Mouse (Mus musculus) neural tube, embryonic 14.5 days (tissue): ENCODE results near the gene Meis1. TPM values are rescaled to one million over a fixed set of nuclear protein-coding genes. Genes with fewer than 3 reads are reported as not detected.

Source experiments
- ATAC-seq: fragments of 200-750 bp; cut with Nextera tagmentation; 2 replicates; pipeline ENCODE4 v1.8.0; 2017; ENCODE audit warnings: low read depth, mild to moderate bottlenecking, moderate TSS enrichment, moderate library complexity
- H3K27ac ChIP-seq: fragments of 300-500 bp; sonication (generic); 2 replicates; pipeline ENCODE4 v1.5.1; 2014; ENCODE audit warnings: low read depth, mild to moderate bottlenecking, control low read depth, low read length, moderate library complexity, mixed read lengths
- H3K27me3 ChIP-seq: fragments of 300-500 bp; sonication (generic); 2 replicates; pipeline ENCODE4 v1.6.1; 2014; ENCODE audit warnings: low read length; ENCODE audit not compliant: control insufficient read depth, insufficient read depth
- H3K36me3 ChIP-seq: fragments of 300-500 bp; sonication (generic); 2 replicates; pipeline ENCODE4 v1.6.1; 2014; ENCODE audit warnings: low read length, mixed read lengths; ENCODE audit not compliant: control insufficient read depth, insufficient read depth
- H3K4me1 ChIP-seq: fragments of 300-500 bp; sonication (generic); 2 replicates; pipeline ENCODE4 v1.6.1; 2014; ENCODE audit warnings: low read length; ENCODE audit not compliant: control insufficient read depth, insufficient read depth
- H3K4me2 ChIP-seq: fragments of 300-500 bp; sonication (generic); 2 replicates; pipeline ENCODE4 v1.6.1; 2014; ENCODE audit warnings: mild to moderate bottlenecking, low read depth, low read length, control low read depth
- H3K4me3 ChIP-seq: fragments of 300-500 bp; sonication (generic); 2 replicates; pipeline ENCODE4 v1.5.1; 2014; ENCODE audit warnings: low read depth, low read length, control low read depth, mixed read lengths
- H3K9ac ChIP-seq: fragments of 300-500 bp; sonication (generic); replicated peaks from 2 replicates; pipeline ENCODE4 v1.6.1; 2014; ENCODE audit warnings: low read depth, mild to moderate bottlenecking, control low read depth, low read length, mixed read lengths
- H3K9me3 ChIP-seq: fragments of 300-500 bp; sonication (generic); 2 replicates; pipeline ENCODE4 v1.6.1; 2016; ENCODE audit warnings: low read length; ENCODE audit not compliant: control insufficient read depth
- WGBS: fragments of 180-500 bp; shearing (Covaris S2); extraction: QIAGEN DNeasy Blood & Tissue Kit; methylation state at CpG from one replicate; pipeline ENCODE4 v1.1.7; 2014; 5-methylcytosine and 5-hydroxymethylcytosine counted together
- polyA plus RNA-seq: library from polyadenylated mRNA; unstranded; fragments of >200 nt; fragmentation: Nextera tagmentation; extraction: Ambion mirVana; gene quantifications from 2 replicates; pipeline ENCODE4 v1.2.1, GENCODE M21; 2014

Gene Meis1
- polyA plus RNA-seq, 1 experiment from 2014 or later, result 170 TPM

DNA sequence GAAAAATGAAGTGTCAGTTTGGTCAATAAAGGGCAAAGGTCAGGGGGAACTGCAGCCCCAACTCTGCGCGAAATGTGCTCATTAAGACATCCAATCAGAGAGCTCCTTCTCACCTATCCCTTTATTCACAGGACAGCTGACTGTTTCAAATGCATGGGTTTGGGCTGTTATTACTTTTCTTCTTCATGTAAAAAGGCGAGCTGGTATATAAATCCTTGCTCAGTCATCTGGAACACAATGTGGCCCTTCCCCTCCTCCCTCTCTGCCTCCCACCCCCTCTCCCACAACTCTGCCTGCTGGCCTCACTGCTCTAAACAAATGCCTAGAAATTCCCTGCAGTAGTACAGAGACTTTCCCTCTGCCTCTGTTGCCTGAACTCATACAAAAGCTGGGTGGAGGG lies 36.5 kb downstream of the Meis1 start:
- Histone ChIP-seq H3K4me2 (no peak overlapping the region), H3K4me1 (peaks cover 7% of the 10 kb centered on the region; the same call in 1 of the 2 replicates), H3K27me3 (no peaks in the 10 kb centered on the region), H3K9me3 (no peaks in the 10 kb centered on the region), H3K4me3 (no peak overlapping the region), H3K27ac (no peak overlapping the region), H3K36me3 (peaks cover 17% of the 10 kb centered on the region; the same call in 1 of the 2 replicates), H3K9ac (no peak overlapping the region)
- ATAC-seq, result peak; percentile 28; the same call in 1 of the 2 replicates
- WGBS, result 9% methylated on average over 3 of the region's 3 CpGs

- peaks cover 7% of the 10 kb centered on the region; the same call in 1 of the 2 replicates for H3K4me1 ChIP-seq
- 28% methylated on average over 4 of the region's 4 CpGs for WGBS
- H3K4me3 ChIP-seq, result no peak overlapping the region
These were observed 37.4 kb downstream of the Meis1 start for GRCm38 (mm10) chr11:18981367-18981766.

GRCm38 (mm10) chr11:18980615-18981014 lies 38.2 kb downstream of the Meis1 start:
- H3K4me2 ChIP-seq, result no peak overlapping the region
- H3K27me3 ChIP-seq, result no peaks in the 10 kb centered on the region
- peaks cover 7% of the 10 kb centered on the region; the same call in 1 of the 2 replicates for H3K4me1 ChIP-seq
- 22% methylated on average over 5 of the region's 5 CpGs for WGBS
- H3K9me3 ChIP-seq, result no peaks in the 10 kb centered on the region
- H3K36me3 ChIP-seq, result peaks cover 8% of the 10 kb centered on the region; the same call in 1 of the 2 replicates
- no peak overlapping the region for H3K27ac ChIP-seq
- no peak overlapping the region for H3K9ac ChIP-seq
- no peak for ATAC-seq
- H3K4me3 ChIP-seq, result no peak overlapping the region

More at GRCm38 (mm10) chr11:18981367-18981766, 37.4 kb downstream of the Meis1 start:
- Histone ChIP-seq H3K27ac (no peak overlapping the region), H3K4me2 (no peak overlapping the region), H3K9me3 (no peaks in the 10 kb centered on the region), H3K27me3 (no peaks in the 10 kb centered on the region), H3K36me3 (peaks cover 14% of the 10 kb centered on the region; the same call in 1 of the 2 replicates), H3K9ac (no peak overlapping the region)
- ATAC-seq, result no peak

DNA sequence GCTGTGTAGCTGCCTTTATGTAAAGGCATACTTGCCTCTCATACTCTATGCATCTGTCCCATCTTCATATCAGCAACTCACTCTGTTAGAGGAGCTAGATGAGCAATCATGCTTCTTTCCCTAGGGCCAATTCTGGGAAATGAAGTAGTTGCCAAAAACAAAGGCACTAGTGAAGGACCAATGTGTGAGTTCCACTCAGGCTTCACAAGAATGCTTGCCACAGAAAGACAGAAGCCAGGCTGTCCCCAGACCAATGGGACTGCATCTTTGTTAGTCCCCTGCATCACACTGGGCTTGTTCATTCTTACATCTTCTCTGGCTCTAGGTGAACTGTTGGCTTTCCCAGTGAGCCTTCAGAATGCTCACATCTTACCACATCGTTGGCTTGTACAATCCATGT lies 43.7 kb downstream of the Meis1 start:
- ATAC-seq, result no peak
- Histone ChIP-seq H3K36me3 (peaks cover 8% of the 10 kb centered on the region; the same call in 1 of the 2 replicates), H3K4me3 (no peak overlapping the region), H3K9ac (no peak overlapping the region), H3K4me2 (no peak overlapping the region), H3K27ac (no peak overlapping the region), H3K4me1 (peaks cover 6% of the 10 kb centered on the region; the same call in 1 of the 2 replicates), H3K9me3 (no peaks in the 10 kb centered on the region), H3K27me3 (no peaks in the 10 kb centered on the region)
- WGBS, result 96% methylated on average over 1 of the region's 1 CpGs

GRCm38 (mm10) chr11:18973808-18974207 lies 45.0 kb downstream of the Meis1 start:
- no peak for ATAC-seq
- Histone ChIP-seq H3K9me3 (no peaks in the 10 kb centered on the region), H3K27ac (no peak overlapping the region), H3K27me3 (no peaks in the 10 kb centered on the region), H3K4me2 (no peak overlapping the region), H3K4me3 (no peak overlapping the region), H3K4me1 (peaks cover 6% of the 10 kb centered on the region; the same call in 1 of the 2 replicates), H3K9ac (no peak overlapping the region), H3K36me3 (peaks cover 8% of the 10 kb centered on the region; the same call in 1 of the 2 replicates)
- 62% methylated on average over 3 of the region's 3 CpGs for WGBS

- H3K9me3 ChIP-seq, result no peaks in the 10 kb centered on the region
- no peak overlapping the region for H3K9ac ChIP-seq
- H3K27me3 ChIP-seq, result no peaks in the 10 kb centered on the region
- no peak overlapping the region for H3K4me3 ChIP-seq
- H3K36me3 ChIP-seq, result peaks cover 8% of the 10 kb centered on the region; the same call in 1 of the 2 replicates
- H3K4me2 ChIP-seq, result no peak overlapping the region
- no peak for ATAC-seq
- no peak overlapping the region for H3K27ac ChIP-seq
- peaks cover 6% of the 10 kb centered on the region; the same call in 1 of the 2 replicates for H3K4me1 ChIP-seq
These were observed 45.8 kb downstream of the Meis1 start for GRCm38 (mm10) chr11:18972968-18973367.

- WGBS, result 42% methylated on average over 3 of the region's 3 CpGs
- ATAC-seq, result no peak
- Histone ChIP-seq H3K4me3 (no peak overlapping the region), H3K9ac (no peak overlapping the region), H3K4me2 (no peak overlapping the region), H3K36me3 (peaks cover 8% of the 10 kb centered on the region; the same call in 1 of the 2 replicates), H3K27ac (no peak overlapping the region), H3K27me3 (no peaks in the 10 kb centered on the region), H3K4me1 (peaks cover 6% of the 10 kb centered on the region; the same call in 1 of the 2 replicates), H3K9me3 (no peaks in the 10 kb centered on the region)
These were observed 47.2 kb downstream of the Meis1 start for GRCm38 (mm10) chr11:18971551-18971950.

DNA sequence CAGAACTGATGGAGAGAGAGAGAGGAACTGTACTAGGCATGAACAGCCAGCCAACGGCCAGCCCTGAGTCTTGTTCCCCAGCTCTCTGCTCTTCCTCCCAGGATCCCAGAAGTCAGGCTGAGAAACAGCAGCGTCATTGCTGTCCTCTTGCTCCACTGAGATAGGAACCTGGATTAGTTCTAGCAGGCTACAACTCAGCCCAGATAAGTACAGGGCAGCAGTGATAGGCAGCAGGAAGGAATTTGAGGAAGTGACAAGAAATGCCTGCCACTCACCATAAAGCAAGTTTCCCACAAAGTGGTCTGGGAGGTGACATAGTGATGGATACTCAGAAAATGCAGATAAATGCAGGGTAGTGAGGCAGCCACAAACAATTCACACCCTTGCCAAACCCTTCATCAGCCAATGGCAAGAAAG lies 48.9 kb downstream of the Meis1 start:
- Histone ChIP-seq H3K36me3 (peaks cover 2% of the 10 kb centered on the region; the same call in 1 of the 2 replicates), H3K27me3 (no peaks in the 10 kb centered on the region), H3K4me2 (no peak overlapping the region), H3K4me1 (peaks cover 6% of the 10 kb centered on the region; the same call in 1 of the 2 replicates), H3K9ac (no peak overlapping the region), H3K4me3 (no peak overlapping the region), H3K27ac (no peak overlapping the region), H3K9me3 (no peaks in the 10 kb centered on the region)
- WGBS, result 85% methylated on average over 2 of the region's 2 CpGs
- ATAC-seq, result no peak

DNA sequence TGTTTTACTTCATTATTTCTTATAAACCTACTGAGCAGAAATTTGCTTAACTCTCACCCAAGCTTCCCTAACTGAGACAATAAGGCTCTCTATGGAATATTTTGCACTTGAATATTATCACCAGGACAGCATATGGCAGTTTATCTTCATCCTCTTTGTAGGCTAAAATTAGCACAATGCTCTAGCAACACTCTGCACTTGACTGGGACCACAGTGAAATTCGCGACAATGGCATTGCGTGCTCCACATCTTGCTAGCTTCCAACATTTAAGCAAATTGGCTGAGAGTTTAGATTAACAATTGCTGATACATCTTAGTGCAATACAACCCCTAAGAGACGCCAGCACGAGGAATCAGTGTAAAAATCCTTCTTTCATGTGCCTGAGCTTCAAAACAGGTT lies 54.4 kb downstream of the Meis1 start:
- H3K27me3 ChIP-seq, result no peaks in the 10 kb centered on the region
- no peak overlapping the region for H3K27ac ChIP-seq
- no peaks in the 10 kb centered on the region for H3K36me3 ChIP-seq
- no peak overlapping the region for H3K9ac ChIP-seq
- WGBS, result 53% methylated on average over 5 of the region's 5 CpGs
- peaks cover 10% of the 10 kb centered on the region for H3K4me1 ChIP-seq
- no peak overlapping the region for H3K4me2 ChIP-seq
- ATAC-seq, result no peak
- no peaks in the 10 kb centered on the region for H3K9me3 ChIP-seq
- no peak overlapping the region for H3K4me3 ChIP-seq
